Mouse (Mus musculus) c-Kit-positive CD71-positive TER-119-negative erythroid progenitor cells, embryonic 14.5 days (primary cell): ENCODE results near the gene Ninj1.

Source experiments
- DNase-seq: peaks from one replicate; pipeline ENCODE4 v3.0.0-alpha.2; 2013; ENCODE audit warnings: low read depth

The Ninj1 gene

DNA sequence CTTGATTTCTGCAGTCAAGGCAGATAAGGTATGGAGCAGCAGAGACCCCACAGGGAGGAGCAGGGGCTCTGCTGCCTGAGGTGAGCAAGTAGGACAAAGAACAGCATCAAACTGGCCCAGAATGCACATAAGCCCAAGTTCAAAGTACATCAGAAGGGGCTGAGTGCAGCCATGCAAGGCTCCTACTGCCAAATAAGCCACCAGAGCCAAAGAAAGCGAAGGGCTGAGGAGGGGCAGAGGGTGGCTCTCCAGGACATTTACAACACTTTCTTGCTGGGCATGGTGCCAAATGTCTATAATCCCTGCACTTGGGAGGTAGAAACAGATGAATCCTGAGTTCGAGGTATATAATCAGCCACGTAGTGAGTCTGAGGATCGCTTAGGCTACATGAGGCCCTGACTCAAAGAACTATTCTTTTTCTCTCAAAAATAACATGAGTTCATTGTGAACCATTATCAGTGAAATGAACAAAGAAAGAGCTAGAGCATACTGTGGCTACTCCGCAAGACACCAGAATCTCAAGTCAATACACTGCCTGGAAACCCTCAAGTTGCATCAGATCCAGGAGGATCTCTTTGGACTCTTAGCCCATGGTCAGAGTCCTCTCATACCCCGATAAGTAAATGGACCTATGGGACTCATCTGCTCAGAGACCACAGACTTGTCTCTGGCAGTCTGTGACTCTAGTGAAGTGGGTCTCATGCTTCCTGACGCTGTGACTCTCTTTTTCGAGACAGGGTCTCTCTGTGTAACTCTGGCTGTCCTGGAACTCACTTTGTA is 46.7 kb downstream of the Ninj1 start:
- no peak for DNase-seq

DNA sequence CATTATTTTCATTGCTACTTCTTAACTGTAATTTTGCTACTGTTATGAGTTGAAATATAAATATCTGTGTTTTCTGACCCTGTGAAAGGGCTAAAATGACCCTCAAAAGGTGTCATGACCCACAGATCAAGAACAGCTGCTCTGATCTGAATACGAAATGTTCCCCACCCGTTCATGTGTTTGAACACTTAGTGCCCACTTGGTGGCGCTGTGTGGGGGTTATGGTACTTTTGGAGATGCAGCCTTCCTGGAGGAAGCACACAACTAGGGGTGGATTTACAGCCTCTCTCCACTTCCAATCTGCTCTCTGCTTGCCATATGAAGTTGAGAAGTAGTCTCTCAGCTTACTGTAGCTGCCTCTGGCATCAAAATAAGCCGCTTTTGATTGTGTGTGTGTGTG is 47.4 kb downstream of the Ninj1 start:
- DNase-seq: no peak

DNA sequence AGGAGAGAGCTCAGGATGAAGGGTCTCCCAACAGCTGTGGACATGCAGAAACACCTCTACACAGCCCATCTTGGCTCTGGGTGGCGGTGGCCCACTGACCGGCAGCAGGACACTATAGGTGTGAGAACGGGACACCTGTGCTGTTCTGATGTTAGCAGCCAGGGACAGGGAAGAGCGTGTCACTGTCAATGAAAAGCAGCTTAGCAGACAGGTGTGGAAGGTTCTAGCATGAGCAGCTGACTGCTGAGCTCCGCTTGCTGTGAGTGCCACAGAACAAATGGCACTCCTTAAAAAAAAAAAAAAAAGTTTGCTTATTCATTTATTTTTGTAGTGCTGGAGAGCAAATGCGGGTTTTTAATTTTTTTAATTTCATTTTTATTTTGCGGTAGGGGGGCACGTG is 50.3 kb downstream of the Ninj1 start:
- no peak for DNase-seq

DNA sequence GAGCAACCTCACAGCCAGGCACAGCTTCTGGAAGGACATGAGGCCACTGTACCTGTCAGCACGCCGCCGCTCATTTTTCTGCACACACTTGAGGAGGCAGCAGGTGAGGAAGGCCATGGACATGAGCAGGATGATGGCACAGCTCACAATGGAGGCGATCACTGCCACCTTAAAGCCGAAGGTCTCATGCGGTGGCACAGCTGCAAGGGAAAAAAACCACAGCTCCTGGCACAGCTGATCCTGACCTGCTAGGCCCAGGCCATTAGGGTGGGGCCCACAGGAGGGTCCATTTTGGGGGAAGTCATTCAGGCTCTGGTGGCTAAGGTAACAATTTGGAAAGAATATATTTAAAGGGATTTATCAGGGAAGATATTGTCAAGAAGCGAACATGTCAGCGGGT is 51.5 kb downstream of the Ninj1 start:
- DNase-seq: no peak

DNA sequence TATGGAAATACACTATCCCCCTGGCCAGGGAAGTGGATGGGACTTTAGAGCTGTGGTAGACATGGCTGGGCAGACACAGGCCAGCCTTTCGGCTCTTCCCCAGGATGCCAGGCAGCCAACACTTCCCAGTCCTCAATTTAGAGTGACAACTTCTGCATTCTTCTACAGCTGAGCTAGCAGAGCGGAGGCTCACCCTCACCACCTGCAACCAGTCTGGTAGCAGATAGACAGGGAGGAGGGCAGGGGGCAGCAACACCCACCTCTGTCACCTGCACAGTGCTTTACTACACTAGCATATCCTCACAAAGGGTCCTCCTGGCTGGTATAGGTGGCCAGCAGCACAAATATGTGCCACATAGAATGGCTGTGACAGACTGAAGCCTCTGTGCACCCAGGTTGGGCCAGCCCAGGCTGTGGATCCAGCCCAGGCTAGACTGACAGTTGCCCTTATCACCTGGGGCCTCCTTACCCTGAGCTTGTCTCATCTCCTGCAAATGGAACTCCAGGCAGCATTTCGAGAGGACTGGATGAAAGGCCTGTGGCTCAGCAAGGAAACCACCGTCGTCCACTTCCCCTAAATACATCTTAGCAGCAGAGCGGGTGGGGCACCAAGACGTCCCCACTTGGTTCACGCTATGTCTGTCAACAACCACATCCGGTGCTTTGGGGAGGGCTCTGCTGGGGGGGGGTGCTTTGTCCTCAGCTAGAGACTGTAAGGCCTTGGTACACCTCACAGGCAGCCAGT is 55.2 kb downstream of the Ninj1 start:
- DNase-seq: peak; percentile 24

DNA sequence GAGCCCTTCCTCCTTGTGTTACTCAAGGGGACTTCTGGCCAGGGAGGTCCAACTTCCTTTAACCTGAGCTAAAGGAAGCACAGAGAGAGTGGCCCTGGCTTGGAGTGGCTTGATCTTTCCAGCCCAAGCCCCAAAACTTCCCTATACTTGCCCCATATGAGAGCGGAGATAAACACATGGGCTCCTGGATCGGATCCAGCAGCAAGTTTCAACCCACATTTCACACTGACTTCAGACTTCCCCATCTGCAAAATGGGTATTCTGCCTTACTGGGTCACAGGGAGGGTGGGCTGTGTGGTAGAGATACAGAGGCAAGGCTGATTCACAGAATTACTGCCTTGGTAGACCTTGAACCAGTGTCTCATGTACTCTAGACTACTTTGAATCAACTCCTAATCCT is 56.2 kb downstream of the Ninj1 start:
- no peak for DNase-seq

DNA sequence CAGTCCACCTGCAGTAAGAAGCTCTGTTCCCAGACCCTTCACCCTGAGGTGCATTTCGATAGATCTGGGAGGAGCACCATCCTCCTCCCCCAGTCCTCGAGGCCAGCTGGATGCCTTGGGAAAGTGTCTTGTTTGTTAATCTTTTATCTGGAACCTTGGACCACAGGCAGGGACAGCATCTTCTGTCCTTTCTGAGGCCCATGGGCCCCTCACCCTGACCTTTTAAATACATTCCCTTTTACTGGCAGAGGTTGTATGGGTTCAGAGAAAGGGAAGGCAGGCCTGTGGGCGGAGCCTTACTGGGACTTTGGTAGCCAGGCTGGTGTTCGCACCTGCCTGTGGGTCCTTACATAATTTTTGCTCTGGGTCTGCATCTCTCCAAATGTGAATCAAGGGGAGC is 58.0 kb downstream of the Ninj1 start:
- DNase-seq: no peak
